Mouse (Mus musculus) liver, embryonic 15.5 days (tissue): ENCODE measurements around the gene Gm10681. TPM values are rescaled to one million over a fixed set of nuclear protein-coding genes. Genes with fewer than 3 reads are reported as not detected.
"Not testable (repeated sequence)": the region's sequence is repeated elsewhere in the genome, so short reads cannot be mapped to it uniquely, and the experiment has no call there.

Source experiments
- ATAC-seq: fragments of 200-750 bp; cut with Nextera tagmentation; 2 replicates; pipeline ENCODE4 v1.8.0; 2017; ENCODE audit warnings: moderate number of reproducible peaks, mild to moderate bottlenecking, moderate library complexity; ENCODE audit not compliant: insufficient read depth
- H3K27ac ChIP-seq: fragments of 300-500 bp; sonication (generic); replicated peaks from 2 replicates; pipeline ENCODE4 v1.5.1; 2015; ENCODE audit warnings: mild to moderate bottlenecking, inconsistent platforms
- H3K27me3 ChIP-seq: fragments of 300-500 bp; sonication (generic); 2 replicates; pipeline ENCODE4 v1.6.1; 2015; ENCODE audit warnings: mild to moderate bottlenecking, inconsistent platforms
- H3K36me3 ChIP-seq: fragments of 300-500 bp; sonication (generic); replicated peaks from 2 replicates; pipeline ENCODE4 v1.6.1; 2015; ENCODE audit warnings: moderate library complexity, mild to moderate bottlenecking, inconsistent platforms
- H3K4me1 ChIP-seq: fragments of 300-500 bp; sonication (generic); replicated peaks from 2 replicates; pipeline ENCODE4 v1.6.1; 2015; ENCODE audit warnings: inconsistent platforms
- H3K4me2 ChIP-seq: fragments of 300-500 bp; sonication (generic); 2 replicates; pipeline ENCODE4 v1.6.1; 2015; ENCODE audit warnings: moderate library complexity, mild to moderate bottlenecking, inconsistent platforms
- H3K4me3 ChIP-seq: fragments of 300-500 bp; sonication (generic); replicated peaks from 2 replicates; pipeline ENCODE4 v1.5.1; 2015; ENCODE audit warnings: mild to moderate bottlenecking, inconsistent platforms
- H3K9ac ChIP-seq: fragments of 300-500 bp; sonication (generic); 2 replicates; pipeline ENCODE4 v1.6.1; 2015; ENCODE audit warnings: moderate library complexity, mild to moderate bottlenecking, inconsistent platforms
- H3K9me3 ChIP-seq: fragments of 300-500 bp; sonication (generic); replicated peaks from 2 replicates; pipeline ENCODE4 v1.6.1; 2016; ENCODE audit warnings: inconsistent platforms
- WGBS: fragments of 180-500 bp; shearing (Covaris S2); methylation state at CpG from one replicate; pipeline ENCODE4 v1.1.7; 2015; ENCODE audit warnings: mixed read lengths; ENCODE audit not compliant: insufficient replicate concordance; 5-methylcytosine and 5-hydroxymethylcytosine counted together
- polyA plus RNA-seq: library from polyadenylated mRNA; unstranded; fragments of >200 nt; fragmentation: Nextera tagmentation; extraction: Ambion mirVana; gene quantifications from 2 replicates; pipeline ENCODE4 v1.2.1, GENCODE M21; 2015

Gene Gm10681
- polyA plus RNA-seq, 1 experiment from 2014 or later: 0.15 TPM

- H3K4me1 ChIP-seq, H3K27ac ChIP-seq, H3K9ac ChIP-seq, H3K9me3 ChIP-seq, H3K4me2 ChIP-seq, H3K27me3 ChIP-seq, H3K36me3 ChIP-seq, ATAC-seq, H3K4me3 ChIP-seq: not testable (repeated sequence)
- 50% methylated on average over 1 of the region's 1 CpGs for WGBS
Measured at GRCm38 (mm10) chr3:98581024-98581423, 7.6 kb downstream of the Gm10681 start.

- ATAC-seq, H3K27ac ChIP-seq: not testable (repeated sequence)
- 58% methylated on average over 2 of the region's 2 CpGs for WGBS
Measured at GRCm38 (mm10) chr3:98567717-98568116, 20.9 kb downstream of the Gm10681 start.

GRCm38 (mm10) chr3:98564894-98565293 is 23.7 kb downstream of the Gm10681 start:
- H3K4me3 ChIP-seq, H3K27ac ChIP-seq, H3K4me1 ChIP-seq, H3K4me2 ChIP-seq, H3K9me3 ChIP-seq, H3K36me3 ChIP-seq, H3K9ac ChIP-seq, ATAC-seq, H3K27me3 ChIP-seq: not testable (repeated sequence)
- WGBS: no CpG with 5 or more reads among the region's 3 CpGs

More at GRCm38 (mm10) chr3:98567717-98568116, 20.9 kb downstream of the Gm10681 start:
- not testable (repeated sequence) for H3K36me3 ChIP-seq, H3K9ac ChIP-seq, H3K27me3 ChIP-seq, H3K4me2 ChIP-seq, H3K4me3 ChIP-seq, H3K9me3 ChIP-seq, H3K4me1 ChIP-seq

- H3K9ac ChIP-seq, H3K4me3 ChIP-seq, H3K4me2 ChIP-seq, H3K4me1 ChIP-seq, H3K36me3 ChIP-seq, H3K9me3 ChIP-seq, H3K27ac ChIP-seq, H3K27me3 ChIP-seq, ATAC-seq: not testable (repeated sequence)
- WGBS: no CpG with 5 or more reads among the region's 2 CpGs
Measured at GRCm38 (mm10) chr3:98563831-98564230, 24.8 kb downstream of the Gm10681 start.

- H3K9ac ChIP-seq, H3K27ac ChIP-seq, H3K4me2 ChIP-seq, H3K4me3 ChIP-seq, H3K9me3 ChIP-seq, H3K27me3 ChIP-seq, H3K4me1 ChIP-seq, H3K36me3 ChIP-seq: not testable (repeated sequence)
- no CpG with 5 or more reads among the region's 5 CpGs for WGBS
- ATAC-seq: peak; percentile 62; the same call in 1 of the 2 replicates
Measured at GRCm38 (mm10) chr3:98560711-98561110, 27.9 kb downstream of the Gm10681 start.

GRCm38 (mm10) chr3:98550832-98551231 is 37.8 kb downstream of the Gm10681 start:
- not testable (repeated sequence) for H3K27me3 ChIP-seq, H3K4me3 ChIP-seq, H3K36me3 ChIP-seq, H3K4me2 ChIP-seq, H3K9me3 ChIP-seq, ATAC-seq, H3K9ac ChIP-seq, H3K27ac ChIP-seq, H3K4me1 ChIP-seq
- WGBS: no CpG with 5 or more reads among the region's 1 CpGs

- H3K36me3 ChIP-seq, H3K27ac ChIP-seq, H3K4me1 ChIP-seq, H3K9ac ChIP-seq, H3K4me2 ChIP-seq, H3K9me3 ChIP-seq, H3K4me3 ChIP-seq, ATAC-seq, H3K27me3 ChIP-seq: not testable (repeated sequence)
- WGBS: no CpG with 5 or more reads among the region's 2 CpGs
Measured at GRCm38 (mm10) chr3:98550215-98550614, 38.4 kb downstream of the Gm10681 start.

- not testable (repeated sequence) for H3K4me2 ChIP-seq, ATAC-seq, H3K9ac ChIP-seq, H3K27ac ChIP-seq, H3K4me3 ChIP-seq, H3K9me3 ChIP-seq, H3K27me3 ChIP-seq, H3K4me1 ChIP-seq, H3K36me3 ChIP-seq
- 43% methylated on average over 1 of the region's 1 CpGs for WGBS
Measured at GRCm38 (mm10) chr3:98548495-98548894, 40.1 kb downstream of the Gm10681 start.

GRCm38 (mm10) chr3:98547641-98548040 is 41.0 kb downstream of the Gm10681 start:
- H3K4me2 ChIP-seq, H3K4me1 ChIP-seq, H3K27me3 ChIP-seq, H3K4me3 ChIP-seq, H3K9me3 ChIP-seq, H3K9ac ChIP-seq, H3K36me3 ChIP-seq, H3K27ac ChIP-seq, ATAC-seq: not testable (repeated sequence)

GRCm38 (mm10) chr3:98524978-98525377 is 63.6 kb downstream of the Gm10681 start:
- peak; percentile 67; the same call in 1 of the 2 replicates for ATAC-seq

GRCm38 (mm10) chr3:98524552-98524951 is 64.1 kb downstream of the Gm10681 start:
- H3K4me1 ChIP-seq, H3K27ac ChIP-seq, H3K9me3 ChIP-seq, H3K27me3 ChIP-seq, H3K9ac ChIP-seq, H3K4me3 ChIP-seq, H3K36me3 ChIP-seq, H3K4me2 ChIP-seq: not testable (repeated sequence)
- WGBS: no CpG with 5 or more reads among the region's 1 CpGs
- peak; percentile 70 for ATAC-seq

More at GRCm38 (mm10) chr3:98524978-98525377, 63.6 kb downstream of the Gm10681 start:
- H3K27me3 ChIP-seq, H3K9ac ChIP-seq, H3K4me3 ChIP-seq, H3K36me3 ChIP-seq, H3K4me1 ChIP-seq, H3K4me2 ChIP-seq, H3K27ac ChIP-seq, H3K9me3 ChIP-seq: not testable (repeated sequence)

- not testable (repeated sequence) for H3K9ac ChIP-seq, H3K4me1 ChIP-seq, ATAC-seq, H3K36me3 ChIP-seq, H3K4me2 ChIP-seq, H3K4me3 ChIP-seq, H3K27me3 ChIP-seq, H3K27ac ChIP-seq, H3K9me3 ChIP-seq
- 36% methylated on average over 1 of the region's 2 CpGs for WGBS
Measured at GRCm38 (mm10) chr3:98522779-98523178, 65.8 kb downstream of the Gm10681 start.
